Mouse (Mus musculus): ENCODE measurements around the gene Itpk1.

Gene Itpk1

DNA sequence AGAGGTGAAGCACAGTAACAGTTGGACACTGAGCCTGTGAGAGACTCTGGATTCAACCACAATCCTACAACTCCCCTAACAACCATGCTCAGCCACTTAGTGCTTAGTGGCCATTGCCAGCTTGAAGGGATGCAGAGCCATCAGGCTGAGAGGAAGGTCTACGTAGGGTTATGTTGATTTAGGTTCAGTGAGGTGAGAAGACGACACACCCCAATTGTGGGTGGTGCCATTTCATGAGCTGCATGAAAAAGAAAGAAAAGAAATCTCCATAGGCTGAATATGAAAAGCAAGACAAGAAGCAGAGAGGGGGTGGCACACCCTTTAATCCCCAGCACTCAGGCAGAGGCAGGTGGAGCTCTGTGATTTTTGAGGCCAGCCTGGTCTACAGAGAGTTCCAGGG is 9.4 kb upstream of the Itpk1 start:
- DNase-seq (ENCODE audit: extremely low spot score, low spot score), result no peak

DNA sequence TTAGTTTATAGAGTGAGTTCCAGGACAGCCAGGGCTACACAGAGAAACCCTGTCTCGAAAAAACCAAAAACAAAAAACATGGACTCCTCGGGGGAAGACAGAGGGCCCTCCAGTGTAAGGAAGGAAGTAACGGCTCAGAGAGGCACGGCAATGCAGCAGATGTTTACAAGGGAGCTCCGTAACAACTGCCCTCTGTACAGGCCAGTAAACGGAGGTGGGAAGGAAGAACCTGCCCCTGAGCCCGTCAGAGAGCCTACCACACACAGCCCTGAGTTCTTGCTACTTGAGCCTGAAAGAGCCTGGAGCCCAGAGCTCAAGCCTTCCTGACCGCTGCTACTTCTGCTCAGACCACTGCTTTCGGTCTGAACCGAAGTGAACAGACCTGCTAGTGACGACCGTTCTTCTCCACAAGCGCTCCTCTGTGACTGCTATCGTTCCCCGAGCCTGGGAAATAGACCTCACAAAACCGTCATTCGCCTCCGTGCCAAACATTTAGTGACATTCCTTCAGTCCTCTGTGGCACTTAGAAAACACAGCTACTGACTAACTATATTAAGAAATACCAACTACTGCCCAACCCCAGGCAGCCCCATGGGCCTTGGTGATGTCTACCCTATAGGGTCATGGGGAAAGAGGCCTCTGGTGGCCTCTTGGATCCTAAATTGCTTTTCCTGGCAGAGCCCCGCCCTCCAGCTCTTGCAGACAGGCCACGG is 8.6 kb upstream of the Itpk1 start:
- no peak for DNase-seq (ENCODE audit: extremely low spot score, low spot score)

DNA sequence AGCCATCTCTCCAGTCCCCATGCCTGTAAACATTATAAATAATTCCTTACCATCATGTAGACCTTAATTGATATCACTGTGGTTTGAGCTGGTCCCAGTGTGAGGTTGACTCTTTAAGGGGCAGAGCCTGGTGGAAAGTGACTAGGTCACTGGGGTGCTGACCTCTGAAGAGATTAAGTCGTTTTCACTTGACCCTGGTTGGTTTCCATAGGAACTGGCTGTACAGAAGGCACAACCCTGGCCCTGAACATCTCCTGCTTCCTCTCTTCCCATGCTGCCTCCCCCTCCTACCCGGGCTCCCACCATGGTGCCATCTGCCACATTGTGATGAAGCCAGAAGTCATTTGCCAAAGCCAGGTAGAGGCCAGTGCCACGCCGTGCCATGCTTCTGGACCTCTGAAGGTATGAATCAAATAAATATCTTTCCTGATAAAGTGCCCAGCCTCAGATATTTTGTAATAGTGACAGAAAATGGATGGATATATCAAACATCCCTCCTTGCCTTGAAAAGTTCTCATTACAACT is 6.2 kb upstream of the Itpk1 start:
- no peak for DNase-seq (ENCODE audit: extremely low spot score, low spot score)

DNA sequence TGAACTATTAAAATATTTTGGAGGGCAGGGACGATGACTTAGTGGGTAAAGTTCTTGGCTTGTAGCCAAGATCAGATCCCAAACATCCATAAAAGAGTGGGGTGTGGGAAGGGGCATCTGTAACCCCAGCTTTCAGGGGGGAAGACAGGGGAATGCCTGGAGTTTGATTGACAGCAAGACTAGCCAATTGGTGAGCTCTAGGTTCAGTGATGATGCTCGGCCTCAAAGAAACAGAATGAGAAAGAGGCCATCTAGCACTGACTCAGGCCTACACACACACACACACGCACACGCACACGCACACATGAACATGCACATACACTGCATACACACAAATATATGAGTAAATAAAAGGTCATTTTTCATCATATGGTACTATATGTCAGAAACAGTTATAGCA is 5.2 kb upstream of the Itpk1 start:
- no peak for DNase-seq (ENCODE audit: extremely low spot score, low spot score)

DNA sequence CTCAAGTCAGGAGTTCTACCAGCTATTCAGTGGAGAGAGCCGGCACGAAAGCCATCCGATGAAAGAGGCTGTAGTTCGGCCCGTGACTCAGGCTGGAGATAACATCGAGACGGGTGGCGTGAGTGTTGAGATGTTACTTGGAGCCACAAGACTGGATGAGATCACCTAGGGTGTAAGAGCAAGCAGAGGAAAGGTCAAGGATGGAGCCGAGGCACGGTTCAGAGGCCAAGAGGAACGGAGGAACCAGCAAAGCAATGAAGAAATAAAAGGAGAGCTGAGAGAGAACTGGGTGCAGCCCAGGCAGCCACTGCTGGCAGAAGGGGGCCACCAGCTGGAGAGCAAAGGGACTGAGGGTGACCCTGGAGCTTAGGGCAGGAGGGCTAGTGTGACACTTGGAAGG is 3.5 kb upstream of the Itpk1 start:
- no peak for DNase-seq (ENCODE audit: extremely low spot score, low spot score)

DNA sequence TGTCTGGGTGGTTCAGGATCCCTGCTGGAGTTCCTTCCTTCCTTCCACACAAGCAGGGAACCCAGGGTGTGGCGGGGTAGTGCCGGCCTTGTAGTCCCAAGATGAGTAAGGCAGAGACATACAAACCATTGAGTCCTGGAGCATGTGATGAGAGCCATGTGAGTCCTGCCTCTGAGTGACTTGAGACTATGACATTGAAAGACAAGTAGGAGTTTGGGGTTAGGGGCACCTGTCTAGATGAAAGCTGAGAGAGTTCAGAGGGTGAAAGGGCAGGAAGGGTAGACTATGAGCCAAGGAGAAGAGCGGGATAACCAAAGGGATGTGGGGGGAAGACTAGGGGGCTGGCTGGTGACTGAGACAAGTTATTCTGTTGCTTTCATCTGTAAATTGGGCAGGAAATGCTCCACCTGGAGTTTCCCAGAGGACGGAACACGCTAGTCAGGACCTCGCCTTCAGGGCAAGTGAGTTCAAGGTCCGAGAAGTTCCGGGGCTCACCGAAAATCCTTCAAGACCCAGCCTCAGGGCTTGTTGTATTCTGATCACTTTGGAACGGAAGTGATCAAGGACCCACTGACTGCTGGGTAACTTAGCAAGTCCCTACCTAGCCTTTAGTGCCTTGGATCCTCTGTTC is 2.2 kb upstream of the Itpk1 start:
- DNase-seq (ENCODE audit: extremely low spot score, low spot score), result no peak

DNA sequence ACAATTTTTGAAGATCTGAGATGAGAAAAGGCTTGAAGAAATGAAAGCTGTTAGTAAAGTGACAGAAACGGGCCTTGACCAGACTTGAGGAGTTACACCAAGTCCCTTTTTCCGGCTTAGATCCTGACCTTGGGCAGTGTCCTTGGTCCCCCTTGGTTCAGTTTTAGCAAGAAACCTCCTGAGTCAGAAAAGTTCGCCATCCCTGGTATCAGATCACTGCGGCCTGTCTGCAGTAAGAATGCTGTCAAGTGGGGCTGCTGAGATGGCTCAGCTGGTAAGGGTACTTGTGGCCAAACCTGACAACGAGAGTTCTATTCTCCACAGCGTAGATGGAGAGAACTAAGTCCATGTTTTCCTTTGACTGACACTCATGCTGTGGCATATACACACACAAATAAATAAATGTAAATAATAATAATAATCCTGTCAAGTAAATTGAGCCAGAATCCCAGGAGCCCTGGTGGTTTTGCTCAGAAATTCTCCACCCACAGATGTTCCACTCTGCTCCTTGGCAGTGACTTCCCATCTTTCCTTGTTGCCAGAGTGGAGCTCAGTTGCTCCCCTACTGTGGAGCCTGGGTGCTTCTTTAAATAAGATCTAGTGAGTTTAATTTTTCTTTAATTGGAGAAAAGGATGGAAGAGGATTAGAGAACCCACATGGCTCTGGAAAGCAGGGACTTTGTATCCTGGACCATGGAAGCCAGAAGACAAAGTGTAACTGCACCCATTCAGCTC is 1.3 kb upstream of the Itpk1 start:
- no peak for DNase-seq (ENCODE audit: extremely low spot score, low spot score)

DNA sequence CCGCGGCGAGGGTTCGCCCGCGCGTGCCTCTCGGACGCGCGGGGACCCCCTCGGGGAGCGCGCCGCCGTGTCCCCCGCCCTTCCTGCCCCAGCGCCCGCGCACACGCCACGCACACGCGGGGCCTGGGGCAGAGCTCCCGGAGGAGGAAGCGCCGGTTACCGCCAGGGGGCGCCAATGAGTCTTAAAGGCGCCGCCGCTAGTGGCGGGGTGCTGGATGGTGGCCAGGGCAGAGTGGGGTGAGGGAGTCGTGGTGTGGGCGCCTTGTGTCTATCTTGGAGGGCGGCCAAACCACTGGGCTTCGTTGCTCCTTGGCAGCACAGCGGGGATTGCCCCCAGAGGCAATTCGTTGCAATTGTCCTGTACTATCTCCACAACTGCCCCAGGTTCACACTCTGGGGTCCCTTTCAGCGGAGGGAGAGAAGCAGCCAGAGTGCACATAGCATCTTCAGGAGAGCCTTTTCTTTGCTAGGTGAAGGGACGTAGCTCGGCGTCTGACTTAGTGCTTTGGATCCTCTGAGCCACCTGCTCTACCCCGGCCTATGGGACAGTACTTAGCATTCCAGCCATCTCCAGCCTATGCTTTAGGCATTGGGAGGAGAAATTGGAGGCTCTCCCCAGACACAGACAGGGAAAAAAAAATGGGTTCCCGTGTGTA is 614 bp upstream of the Itpk1 start:
- DNase-seq (ENCODE audit: extremely low spot score, low spot score), result peak; percentile 86

DNA sequence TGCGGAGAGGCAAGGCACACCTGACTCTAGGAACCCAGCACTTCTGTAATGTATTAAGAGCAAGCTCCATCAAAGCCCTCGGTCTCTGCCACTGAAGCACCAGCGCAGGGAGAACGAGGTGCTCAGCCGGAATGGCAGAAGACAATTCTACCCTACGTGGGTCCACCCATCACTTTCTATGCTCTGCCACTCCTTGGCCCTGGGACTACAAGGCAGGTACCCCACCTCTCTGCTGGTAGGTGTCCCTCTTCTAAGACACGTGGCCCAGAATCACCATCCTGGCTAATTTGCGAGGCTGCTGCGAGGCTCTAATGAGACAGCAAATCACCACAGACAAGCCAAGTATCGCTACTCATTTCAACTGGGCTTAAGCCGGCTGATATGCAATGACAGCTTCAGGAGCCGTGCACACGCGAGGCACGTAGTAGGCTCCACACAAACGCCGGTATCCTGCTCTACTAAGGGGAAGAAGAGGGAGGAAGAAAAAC is 765 bp downstream of the Itpk1 start:
- no peak for DNase-seq (ENCODE audit: extremely low spot score, low spot score)

DNA sequence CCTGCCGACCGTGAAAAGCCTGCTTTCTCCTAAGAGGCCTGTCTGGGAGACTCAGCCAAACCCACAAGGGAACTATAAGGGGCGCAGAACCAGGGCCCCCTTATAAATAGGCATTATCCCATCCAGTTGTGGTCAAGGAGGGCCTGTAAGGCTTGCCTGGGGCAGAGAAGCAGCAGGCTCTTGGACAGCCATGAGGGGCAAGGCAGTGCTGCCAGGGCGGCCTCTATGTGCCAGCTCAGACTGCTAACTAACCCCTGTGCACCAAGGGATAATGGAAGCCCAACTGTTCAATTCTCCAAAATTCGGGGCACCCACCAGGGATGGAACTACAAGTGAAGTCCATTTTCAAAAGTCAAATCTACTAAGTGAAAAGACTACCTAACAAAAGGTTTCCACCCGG is 1.3 kb downstream of the Itpk1 start:
- DNase-seq (ENCODE audit: extremely low spot score, low spot score), result no peak

DNA sequence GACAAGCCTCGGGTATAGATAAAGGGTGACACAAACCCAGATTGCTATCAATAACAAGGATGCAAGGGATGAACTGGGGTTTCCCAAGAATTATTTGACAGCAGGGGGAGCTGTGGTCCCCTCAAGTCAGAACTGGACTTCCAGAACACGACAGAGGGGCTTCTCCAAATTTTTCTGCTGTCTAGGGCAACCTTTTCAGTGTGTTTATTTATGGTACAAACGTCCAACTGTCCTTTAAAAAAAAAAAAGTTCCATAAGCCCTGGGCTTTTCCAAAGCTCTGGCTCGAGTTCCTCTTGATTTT is 1.7 kb downstream of the Itpk1 start:
- peak; percentile 39 for DNase-seq (ENCODE audit: extremely low spot score, low spot score)

DNA sequence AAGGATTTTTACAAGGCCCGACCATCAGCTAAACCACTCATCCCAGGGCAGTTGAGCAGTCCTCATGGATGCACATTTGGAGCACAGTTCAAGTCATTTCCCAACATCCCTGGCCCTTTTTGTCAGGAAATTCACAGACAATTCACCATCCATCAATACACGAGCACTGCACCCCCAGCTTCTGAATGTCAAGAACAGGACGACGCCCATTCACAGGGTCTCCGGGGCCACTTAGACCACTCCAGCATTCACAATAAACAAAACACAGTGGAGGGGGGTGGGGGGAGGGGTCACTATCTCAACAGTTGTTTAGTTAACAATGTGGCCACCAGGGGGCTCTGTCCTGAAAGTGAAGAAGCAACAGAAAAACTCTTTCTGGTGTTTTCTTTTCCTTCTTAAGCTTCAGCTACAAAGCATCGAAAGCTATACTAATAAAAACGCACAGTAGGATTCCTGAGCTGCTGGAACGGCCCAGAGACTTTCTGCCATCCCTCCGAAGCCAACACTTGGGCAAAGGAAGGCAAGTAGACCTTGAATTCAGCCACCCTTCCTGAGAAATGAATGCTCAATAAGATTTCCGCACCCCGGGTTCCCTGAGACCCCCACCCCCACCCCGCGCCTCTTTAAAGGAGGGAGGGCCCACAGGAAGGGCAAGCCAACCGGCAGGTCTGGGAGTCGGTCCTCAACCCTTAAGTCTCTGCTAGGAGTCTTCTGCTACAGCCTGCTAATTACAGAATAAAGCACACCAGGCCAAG is 2.2 kb downstream of the Itpk1 start:
- DNase-seq (ENCODE audit: extremely low spot score, low spot score), result peak; percentile 81

DNA sequence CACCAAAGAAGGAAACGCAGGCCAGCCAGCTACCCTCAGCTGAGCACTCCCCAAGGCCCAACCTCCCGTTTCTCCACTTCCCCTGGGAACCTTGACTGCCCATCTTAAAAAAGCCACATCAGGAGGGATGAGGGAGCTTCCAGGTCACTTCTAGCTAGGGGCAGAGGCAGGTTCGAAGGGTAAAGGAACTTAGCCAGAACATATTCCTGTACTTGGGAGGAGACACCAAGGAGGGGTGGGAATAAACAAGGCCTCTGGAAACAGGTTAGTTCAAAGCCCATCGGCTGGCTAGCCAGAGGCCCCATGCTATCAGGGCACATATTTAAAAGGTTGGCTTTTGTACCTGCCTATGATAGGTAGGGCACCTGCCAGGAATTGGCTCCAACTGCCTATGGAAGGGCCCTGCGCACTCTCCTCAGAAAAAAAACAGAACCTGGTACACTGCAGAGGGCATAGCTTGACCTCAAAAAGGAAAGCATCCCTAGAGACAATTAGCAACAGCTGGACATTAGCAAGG is 3.0 kb downstream of the Itpk1 start:
- no peak for DNase-seq (ENCODE audit: extremely low spot score, low spot score)

DNA sequence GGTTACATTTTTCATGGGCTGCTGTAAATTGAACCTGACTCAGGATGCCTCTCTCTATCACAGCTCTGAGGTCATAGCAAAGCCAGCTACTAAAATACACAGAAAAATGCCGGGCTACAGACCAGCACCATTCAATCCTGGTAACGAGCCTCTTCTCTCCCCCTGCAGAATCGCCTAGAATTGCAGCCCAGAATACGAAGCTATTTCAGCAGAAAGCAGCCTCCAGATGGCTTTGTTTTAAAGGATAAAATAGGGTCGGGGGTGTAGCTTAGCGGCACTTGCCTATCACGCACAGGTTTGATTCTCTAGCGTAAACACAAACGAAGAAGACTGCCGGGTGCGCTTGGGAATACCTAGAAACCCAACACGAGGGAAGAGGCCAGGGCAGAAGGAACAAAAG is 4.3 kb downstream of the Itpk1 start:
- DNase-seq (ENCODE audit: extremely low spot score, low spot score), result no peak

DNA sequence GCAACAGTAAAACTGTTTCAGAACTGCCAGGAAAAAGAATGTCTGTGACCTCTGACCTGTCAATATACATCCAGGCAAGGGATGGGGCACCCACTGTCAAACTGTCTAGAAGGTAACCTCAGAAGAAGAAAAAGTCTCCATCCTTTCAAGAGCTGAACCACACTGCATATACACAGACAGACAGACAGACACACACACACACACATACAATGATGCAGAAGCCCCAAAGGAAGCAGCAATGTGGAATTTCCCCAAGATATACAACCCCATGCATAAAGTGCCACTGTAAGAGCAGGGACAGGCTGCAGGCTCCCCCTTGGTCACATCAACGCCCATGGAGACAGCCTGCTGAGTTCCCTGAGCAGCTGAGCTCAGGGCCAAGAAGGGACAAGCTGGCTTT is 5.6 kb downstream of the Itpk1 start:
- DNase-seq (ENCODE audit: extremely low spot score, low spot score), result no peak

DNA sequence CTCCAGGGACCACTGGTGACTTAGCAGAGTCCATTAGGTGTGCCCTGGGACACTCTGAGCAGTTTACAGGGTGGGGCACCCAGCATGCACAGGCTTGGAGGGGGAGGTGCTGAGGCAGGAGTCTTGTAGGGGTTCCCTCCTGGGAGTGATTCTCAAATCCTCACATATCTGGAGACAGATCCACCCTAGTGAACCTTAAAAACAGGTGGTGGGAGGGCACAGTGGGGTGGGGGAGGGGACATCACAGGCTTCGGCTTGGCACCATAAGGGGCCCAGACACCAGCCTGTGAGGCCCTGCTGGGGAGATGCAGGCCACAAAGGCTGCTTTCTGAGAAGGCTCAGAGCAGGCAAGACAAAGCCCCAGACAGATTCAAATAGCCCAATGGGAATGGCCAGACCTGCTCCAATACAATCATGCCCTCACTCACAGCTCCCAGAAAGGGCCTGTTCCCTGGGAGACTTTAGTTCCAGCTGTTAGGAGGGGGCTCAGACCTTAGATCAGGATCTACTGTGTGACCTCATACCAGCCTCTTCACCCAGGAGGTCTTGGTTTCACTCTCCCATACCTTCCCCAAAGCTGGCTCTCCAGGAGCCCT is 6.5 kb downstream of the Itpk1 start:
- no peak for DNase-seq (ENCODE audit: extremely low spot score, low spot score)

DNA sequence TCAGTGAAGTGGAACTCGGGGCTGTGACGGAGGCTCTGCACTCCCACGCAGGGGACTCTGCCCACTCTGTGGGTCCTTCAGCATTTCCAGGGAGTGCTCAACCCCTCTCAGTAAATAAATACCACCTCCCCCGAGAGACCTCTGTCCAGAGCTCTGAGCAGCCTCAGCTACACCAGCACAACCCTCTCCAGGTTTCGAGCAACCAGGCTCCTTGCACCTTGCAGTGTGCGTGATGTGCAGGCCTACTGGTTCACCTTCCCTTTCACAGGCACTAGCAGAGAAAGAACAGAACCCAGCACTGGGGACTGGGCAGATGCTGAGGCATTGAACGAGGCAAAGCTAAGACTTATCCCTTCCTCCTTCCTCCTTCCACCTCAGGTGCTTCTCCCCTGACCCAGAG is 7.3 kb downstream of the Itpk1 start:
- DNase-seq (ENCODE audit: extremely low spot score, low spot score), result no peak

DNA sequence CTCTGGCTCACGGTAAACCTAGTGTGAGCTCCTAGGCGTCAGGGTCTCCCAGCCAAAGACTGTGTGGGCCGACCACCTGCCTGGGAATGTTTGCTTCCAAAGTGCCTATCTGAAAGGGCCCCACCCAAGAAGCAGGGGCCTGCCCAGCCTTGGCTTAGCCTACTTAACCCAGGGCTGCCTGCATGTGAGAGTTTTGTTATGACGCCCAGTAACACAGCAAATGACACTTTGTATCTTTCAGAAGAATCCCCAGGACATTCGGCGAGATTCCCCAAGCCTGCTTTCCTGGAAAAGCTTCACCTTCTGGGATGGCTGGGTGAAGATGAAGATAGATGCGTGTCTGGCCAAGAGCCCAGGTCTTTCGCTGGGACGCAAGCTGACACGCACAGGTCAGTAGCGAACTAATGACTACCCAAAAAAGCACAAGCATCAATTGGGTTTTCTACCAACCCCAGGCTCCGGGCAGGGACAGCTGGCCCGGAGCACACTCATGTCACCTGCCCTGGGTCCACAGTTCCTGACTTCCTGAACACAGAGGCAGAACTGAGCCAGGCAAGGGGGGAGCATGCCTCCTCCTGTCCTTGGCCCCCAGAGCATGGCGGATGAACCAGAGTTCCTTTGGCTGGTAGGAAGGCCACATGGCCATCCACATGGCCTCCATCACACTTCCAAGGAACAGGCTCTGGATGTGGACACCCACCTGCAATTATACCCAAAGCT is 7.9 kb downstream of the Itpk1 start:
- DNase-seq (ENCODE audit: extremely low spot score, low spot score), result no peak

DNA sequence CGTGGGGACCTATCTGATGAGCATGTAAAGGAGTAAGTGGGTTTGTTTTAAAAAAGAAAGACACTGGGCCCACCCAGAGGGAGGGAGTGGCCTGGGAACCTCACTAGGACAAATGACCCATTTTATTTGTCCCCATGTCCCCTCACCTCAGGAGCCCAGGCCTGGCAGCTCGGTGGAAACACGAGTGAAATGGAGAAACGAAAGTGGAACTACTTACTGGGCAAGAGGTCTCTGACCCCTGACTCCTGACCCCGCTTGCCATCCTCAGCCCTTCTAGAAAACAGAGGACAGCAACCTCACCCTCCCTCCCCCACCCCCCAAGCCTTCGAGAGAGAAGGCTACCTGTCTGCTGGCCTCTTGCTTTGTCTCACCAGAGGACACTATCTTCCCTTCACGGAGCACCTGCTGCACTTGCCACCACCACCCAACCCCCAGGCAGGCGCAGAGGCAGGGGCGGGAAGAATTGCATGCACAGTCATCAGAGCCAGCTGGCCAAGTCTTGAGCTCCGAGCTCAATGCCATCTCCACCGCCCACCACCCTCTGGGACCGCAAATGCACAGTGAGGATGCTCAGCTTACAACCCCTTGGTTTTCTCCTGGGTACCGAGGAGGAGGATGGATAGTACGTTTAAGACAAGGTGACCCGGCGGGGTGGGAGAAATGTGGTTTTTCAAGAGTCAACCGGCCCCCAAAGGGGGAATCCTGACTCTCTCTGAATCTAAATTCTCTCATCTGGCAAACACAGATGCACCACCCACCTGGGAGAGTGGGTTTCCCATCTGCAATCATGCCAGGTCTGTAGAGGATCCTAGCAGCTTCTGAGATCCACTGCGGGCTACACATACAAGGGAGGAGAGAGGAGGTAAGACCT is 9.1 kb downstream of the Itpk1 start:
- no peak for DNase-seq (ENCODE audit: extremely low spot score, low spot score)
